Mouse (Mus musculus): Measurements from ENCODE around the gene Tmem131l.
A peak's percentile ranks its signal among the peaks of the same experiment; 100 is the strongest.

Gene Tmem131l

DNA sequence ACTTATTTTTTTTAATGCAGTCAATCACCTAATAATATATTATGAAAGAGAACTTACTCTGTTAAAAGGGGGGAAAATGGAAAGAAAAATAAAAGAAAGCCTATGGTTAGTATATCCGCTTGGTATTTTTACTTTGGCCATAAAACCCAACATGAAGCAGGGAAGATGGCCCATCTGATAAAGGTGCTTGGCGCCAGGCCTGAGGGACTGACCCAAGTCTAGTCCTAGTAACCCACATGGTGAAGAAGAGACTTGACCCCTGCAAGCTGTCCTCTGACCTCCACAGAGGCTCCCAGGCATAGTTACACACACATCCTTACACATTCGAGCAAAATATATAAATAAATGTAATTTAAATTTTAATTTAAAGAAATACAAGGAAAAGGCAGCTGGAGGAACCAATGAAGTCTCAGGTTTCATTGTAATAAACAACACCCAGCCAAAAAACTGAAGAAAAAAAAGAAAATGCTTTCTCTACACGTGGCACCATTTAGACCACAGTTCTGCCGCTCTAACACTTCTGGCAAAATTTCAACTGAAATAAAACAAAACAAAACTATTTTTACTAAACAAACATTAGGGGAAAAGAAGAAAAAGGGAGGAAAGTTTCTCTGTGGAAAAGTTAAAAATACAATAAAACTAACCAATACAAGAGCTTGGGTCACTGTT lies 28.8 kb downstream of the Tmem131l start:
- DNase-seq: no peak

DNA sequence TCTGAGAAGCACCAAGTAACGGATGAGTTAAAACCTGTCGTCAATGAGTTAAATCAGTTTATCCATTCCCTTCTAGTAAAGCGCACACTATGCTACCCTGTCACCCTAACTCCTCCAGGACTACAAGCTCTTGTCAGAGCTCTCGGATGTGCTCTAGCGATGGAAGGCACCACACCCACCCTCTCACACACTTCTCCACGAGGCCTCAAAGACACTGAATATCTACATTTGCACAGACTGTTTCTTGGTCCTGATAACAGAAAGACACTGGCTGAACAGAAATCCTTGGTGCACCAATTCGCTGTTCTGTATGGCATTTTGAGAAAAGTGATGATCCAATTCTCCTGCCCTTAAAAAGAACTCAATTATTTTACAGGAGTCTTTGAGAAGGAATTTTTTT lies 34.0 kb downstream of the Tmem131l start:
- DNase-seq: no peak

DNA sequence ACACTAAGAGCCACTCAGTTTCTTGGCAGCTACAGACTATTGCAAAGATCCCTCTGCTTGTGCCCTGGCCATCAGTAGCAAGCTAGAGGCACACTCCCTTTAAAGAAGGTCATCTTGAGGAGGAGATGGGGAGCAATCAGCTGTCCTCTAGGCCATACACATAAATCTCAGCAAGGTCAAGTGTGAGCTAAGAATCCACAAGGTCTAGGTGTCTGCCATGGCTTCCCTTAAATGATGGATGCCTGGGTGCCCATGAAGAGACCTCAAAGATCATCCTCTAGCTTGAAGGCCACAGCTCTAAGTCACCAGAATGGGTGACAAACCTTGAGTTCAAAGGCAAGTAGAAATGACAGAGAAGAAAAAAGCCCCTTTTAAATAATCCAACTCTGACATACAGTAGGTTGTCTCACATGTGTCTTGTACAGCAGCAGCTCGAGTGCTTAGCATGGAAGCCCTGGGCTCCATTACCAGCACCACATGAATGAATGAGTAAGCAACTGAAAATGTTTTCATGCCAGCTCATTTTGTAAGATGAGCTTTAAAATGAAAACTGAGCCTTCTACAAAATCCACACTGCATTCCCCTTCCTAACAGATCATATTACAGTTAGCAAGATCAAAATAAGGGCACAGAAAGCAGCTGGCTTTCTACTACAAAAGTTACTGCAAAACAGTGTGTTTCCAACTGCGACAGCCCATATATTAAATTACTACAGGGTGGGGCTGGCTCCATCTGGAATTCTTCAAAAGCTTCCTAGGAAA lies 35.5 kb downstream of the Tmem131l start:
- no peak for DNase-seq

DNA sequence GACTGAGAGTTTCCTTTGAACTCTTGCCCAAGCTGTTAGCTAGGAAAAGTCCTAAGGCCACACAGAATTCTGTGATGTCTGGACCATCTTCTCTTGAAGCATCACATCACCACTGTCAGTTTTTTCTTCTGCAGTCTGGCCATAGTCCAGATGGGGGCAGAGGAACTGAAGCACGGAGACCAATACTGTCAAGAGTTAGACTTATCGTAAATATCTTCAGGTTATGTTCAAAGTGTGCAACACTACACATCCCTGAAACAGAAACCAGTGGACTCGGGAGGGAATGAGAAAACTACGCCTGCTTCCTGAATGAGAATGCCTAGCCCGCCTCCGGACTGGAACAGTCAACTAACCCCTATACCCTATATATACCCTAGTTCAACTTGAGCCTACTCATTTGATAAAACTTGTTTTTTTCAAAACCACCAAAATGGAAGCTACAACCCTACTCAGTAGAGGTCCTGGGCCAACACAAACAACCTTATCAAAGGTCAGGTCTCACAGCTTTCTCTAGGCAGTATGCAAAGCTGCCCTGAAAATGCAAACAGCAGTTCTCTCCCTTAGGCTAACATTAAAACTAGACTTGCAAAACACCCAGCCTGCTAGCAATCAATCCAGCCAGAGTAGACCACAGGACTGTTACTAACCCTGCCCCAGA lies 37.4 kb downstream of the Tmem131l start:
- no peak for DNase-seq

DNA sequence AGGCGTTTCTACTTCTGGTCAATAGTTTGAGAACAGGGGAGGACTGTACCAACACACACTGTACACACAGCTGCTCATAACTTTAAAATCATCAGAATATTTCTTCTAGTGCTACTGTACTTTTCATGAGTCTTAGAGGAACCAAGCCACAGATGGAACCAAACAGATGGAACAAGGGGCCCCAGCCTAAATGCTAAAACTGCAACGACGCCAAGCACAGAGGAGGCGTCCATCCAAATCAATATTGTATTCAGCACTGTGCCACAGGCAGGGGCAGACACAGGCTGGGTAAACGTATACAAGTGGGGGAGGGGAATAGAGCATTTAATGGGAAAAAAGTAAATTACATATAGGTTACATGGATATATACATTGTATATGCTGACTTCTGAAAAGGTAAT lies 42.4 kb downstream of the Tmem131l start:
- peak; percentile 49 to 64 for DNase-seq

DNA sequence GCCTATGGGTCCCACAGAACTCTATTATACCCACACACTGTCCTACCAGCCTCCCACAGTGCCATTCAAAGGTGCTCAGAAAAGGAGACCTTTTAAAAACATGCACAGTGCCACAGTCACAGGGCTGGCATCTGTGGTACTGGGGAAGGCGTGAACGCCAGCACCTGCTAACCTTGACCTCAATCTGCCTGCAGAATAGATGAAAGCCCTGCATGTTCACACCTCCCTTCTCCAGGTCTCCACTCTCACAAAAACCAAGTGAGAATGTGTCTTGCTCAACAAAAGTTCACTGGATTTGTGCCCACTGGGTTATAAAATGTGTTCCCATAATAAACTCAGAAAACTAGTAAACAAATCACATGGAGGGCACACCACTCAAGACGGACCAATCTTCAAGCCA lies 42.9 kb downstream of the Tmem131l start:
- peak in 1 of 2 experiments; percentile 38 for DNase-seq

DNA sequence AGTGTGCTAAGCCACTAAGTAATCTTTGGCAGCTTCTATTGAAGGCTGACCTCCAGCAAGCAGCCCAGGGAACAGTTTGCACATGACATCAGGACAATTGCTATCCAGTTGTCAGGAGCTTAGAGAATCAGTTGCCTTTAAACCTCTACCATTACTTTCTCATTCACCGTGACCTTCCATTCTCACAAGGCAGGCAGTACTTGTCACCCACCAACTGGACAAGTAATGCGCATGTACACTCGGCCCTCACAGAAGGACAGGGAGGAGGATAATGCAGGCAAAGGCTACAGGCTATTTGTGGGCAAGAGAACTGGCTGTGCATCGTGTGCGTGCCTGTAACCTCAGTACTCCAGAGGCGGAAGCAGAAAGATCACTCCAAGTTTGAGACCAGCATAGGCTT lies 43.9 kb downstream of the Tmem131l start:
- DNase-seq: no peak

DNA sequence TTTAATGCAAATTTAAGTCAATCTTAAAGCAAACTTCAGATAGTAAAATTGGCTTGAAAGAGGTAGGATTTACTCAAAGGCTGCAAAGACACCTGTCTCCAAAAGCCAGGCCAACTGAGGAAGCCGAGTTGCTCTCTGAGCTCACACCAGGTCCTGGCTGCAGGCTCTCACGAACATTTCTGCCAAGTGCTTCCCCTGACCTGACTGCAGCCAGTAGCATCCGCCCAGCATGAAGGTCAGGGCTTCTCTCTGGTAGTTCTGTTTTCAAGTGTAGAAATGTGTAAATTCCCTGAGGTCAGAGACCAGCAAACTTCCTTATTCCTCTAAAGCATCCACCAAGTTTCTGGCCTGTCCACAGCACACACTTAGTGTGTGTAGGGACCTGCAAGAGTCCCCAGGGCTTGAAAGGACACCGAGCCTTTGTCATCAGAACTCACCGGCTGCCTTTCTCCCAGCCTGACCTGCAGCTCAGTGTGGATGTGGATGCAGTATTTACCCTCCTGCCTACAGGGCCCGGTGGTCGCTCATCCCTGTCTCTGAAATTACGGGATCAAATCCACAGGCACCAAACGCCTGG lies 44.6 kb downstream of the Tmem131l start:
- DNase-seq: peak in 1 of 2 experiments; percentile 67

DNA sequence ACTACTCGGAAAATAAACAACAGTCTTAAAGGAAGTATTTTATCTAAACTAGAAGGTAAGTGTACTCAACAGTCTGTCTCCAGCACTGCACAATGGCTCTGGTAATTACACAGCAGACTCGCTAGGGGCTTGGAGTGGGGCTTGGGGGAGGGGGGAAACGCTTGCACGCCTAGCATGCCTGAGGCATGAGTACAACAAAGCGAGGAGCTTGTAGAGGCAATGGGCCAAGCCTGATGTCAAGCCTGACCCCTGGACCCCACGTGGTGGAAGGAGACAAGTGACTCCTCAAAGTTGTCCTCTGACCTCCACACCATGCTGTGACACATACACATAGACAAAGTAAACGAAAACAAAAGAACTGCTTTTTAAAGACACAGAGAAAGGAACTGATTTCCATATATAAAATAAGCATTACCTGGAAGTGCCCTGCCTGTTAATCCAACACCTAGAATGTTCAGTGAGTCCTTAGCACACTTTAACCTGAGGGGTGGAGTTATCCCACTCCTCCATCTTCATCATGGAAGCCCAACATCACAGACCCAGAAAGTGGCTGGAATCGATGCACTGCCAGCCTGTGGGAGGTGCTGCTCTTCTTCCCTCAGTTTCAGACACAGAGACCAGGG lies 45.6 kb downstream of the Tmem131l start:
- peak in 1 of 2 experiments; percentile 53 for DNase-seq

DNA sequence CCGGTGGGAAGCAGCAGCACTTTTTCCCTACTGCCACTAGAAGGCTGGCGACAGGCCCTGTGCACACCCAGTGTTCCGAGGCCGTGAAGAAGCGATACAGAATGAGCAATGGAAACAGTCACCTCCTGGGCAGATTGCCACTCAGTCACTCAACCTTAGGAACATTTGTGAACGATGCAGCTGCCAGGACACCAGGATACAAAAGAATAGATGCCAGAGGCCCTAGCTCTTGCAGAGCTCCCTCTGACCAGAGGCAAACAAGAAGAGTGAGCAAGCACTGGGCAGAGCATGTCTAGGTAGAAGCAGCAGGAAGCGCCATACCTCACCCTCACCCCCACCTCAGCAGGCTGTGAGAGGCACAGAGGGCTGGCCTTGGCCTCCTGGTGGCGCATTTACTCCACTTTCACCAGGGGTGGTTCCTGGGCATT lies 46.9 kb downstream of the Tmem131l start:
- peak; percentile 91 to 95 for DNase-seq

DNA sequence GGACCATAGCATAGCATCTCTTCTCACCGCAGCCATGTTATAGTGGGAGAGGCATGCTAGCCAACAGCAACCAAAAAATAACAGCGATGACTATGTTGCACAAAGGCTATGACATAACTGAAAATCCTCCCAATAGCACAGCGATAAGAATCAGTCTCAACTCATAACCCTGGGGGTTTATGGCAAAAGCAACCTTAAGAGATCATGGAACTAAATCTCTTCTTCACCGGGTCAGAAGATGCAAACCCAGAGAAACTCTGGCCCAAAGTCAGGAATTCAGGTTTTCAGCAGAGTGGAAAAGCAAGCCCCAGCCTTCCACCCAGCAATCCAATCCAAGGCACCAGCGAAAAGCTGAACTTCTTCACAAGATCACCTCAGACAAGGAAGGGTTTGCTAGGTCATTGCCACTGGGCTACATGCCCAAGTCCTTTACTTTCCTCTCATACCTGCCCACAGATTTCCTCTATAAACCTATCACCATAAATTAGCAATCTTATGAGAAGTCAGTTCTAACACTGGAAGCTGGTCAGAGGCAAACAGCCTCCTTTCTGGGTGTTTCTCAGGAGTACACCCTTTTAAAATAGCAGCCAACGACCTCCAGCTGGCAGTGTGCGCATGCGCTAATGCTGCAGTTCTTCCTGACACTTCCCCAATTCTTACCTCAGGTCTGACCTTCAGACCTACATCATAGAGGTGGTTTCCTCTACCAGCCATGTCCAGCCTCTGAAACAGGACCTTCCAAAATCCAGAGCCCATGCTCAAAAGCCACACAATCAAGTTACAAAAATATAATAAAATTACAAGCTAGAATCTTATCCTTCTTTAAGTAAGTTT lies 48.1 kb downstream of the Tmem131l start:
- DNase-seq: no peak

DNA sequence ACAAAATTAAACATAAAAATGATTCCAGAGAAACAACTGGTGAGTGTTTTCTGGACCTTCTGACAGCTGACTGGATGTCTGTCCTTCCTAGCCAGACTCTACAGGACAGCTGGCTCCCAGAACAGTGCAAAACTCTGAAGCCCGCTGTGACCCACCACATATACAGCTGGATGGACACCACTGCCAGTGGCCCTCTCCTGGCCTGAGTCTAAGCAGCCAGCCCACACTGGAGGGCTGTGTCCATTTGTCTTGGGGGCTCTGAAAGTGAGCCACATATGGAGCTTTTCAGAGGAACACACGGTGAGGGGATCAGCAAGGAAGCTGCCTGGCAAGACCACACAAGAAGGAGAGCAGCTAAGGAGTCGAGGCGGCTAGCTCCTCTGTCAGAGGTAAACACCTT lies 51.8 kb downstream of the Tmem131l start:
- DNase-seq: no peak

DNA sequence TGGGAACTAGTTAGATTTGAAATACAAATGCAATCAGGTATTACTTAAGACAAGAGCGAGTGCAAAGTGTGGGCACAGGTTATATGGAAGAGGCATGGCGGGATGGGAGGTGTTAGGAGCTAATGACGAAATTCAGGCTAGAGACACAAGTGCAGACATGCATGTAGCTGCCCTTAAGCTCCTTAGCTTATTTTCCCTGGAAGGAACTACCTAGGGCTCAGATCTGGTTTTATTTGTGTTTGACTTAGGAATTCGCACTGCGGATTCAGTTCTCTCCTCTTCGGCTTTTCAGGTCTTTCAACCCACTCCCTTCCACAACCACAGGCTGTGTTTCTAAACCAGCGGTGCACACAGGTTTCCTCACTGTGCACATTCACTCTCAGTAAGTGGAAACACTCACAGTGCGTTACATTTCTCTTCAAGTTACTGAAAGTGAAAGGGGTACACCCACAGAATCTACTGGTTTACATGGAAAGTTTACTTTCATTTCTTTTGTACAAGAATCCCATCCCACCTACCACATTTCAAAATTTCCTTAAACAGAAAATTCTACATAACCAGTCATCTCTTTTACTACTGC lies 52.4 kb downstream of the Tmem131l start:
- DNase-seq: no peak

DNA sequence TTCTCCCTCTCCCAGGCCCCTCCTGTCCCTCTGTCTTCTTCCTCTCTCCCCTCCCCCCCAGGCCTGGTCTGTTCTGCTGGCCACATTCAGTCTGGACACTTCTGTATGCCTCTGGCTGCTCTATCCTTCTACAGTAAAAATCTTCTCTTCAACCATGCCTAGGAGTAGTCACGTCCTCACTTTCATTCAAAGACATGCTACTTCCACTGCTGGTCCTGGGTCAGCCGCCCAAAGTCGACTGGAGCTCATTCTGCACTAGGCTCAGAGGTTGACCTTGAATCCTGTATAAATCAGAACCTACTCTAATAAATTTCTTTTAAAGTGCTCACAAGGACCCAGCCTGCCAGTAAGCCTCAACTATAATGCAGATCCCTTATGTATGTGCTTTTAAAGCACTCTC lies 53.2 kb downstream of the Tmem131l start:
- DNase-seq: no peak

DNA sequence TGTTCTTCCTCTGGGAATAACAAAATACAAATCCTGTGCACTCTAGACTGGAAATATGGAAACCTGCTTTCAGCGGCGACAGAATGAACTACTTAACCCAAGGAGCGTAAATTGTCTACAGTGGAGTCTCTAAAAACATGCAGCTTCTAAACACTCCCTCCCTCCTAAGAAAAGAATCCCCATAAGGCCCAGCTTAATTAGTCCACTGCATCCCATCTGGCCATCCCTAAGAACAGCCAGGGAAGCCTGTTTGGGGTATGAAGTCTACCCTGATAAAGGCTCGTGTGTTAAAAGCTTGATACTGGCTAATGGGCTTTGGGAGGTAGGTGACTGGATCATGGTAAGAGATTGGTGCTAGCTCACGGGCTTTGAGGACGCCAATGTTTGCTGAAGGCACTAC lies 54.5 kb downstream of the Tmem131l start:
- DNase-seq: no peak

DNA sequence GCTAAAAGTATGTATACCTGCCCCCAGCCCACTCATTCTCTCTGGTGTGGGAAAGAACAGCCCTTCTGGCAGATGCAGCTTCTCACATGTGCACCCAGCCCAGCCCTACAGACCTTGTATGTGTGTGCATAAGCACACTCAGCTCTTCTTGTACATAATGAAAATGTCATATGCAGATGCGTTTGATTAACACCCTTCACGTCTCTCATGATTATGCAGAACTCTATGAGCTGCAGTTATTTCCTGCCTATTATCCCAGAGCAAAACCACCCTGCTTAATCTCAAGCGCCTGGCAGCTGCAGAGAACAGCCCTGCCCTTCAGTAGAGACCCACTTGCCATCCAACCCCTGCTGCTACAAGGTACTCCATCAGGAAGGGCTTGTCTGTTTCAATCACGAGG lies 55.6 kb downstream of the Tmem131l start:
- DNase-seq: no peak

DNA sequence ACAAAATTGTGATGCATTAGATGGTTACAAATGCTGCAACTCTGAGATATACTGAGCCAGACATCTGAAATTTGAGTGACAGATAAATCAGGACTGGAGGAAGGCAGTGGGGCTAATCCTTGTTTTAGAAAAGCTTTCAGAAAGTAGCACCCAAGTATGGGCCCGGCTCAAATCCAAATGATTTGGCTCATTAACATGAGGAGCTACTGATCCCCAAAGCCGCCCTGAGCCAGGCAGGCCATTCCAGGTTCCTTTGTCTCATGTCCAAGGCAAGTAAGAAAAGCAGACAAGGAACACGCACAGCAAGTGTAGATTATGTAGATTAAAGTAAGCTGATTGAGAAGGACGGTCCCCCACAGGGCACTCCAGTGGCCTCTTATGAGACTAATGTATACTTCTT lies 57.2 kb downstream of the Tmem131l start:
- DNase-seq: no peak

DNA sequence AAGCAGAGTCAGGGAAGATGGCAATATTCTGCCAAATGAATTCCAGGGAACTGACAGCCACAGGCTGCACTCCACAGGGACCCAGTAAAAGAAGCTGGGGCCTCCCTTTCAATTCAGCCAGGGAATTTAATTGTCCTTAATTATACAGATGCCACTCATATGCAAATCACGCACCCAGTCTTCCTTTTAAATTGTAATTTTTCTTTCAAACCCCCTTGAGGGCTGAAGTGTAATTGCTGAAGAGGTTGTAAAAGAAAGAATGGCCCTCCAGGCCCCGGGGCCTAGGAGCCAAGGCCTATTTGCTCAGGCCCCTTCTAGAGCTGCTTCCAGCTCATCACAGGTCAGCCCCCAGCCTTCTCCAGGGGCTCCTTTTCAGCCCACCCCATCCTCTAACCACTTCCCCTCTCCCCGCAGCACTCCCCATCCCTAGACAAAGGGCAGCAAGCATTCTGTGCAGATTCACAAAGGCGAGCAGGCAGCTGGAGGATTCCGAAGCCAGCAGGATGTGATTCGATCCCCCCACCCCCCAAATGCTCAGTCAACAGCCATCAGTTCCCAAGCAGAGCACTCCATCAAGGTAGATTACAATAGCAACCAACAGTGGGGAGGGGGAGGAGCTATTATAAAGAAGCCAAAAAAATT lies 59.6 kb downstream of the Tmem131l start:
- DNase-seq: peak in 1 of 2 experiments; percentile 25

DNA sequence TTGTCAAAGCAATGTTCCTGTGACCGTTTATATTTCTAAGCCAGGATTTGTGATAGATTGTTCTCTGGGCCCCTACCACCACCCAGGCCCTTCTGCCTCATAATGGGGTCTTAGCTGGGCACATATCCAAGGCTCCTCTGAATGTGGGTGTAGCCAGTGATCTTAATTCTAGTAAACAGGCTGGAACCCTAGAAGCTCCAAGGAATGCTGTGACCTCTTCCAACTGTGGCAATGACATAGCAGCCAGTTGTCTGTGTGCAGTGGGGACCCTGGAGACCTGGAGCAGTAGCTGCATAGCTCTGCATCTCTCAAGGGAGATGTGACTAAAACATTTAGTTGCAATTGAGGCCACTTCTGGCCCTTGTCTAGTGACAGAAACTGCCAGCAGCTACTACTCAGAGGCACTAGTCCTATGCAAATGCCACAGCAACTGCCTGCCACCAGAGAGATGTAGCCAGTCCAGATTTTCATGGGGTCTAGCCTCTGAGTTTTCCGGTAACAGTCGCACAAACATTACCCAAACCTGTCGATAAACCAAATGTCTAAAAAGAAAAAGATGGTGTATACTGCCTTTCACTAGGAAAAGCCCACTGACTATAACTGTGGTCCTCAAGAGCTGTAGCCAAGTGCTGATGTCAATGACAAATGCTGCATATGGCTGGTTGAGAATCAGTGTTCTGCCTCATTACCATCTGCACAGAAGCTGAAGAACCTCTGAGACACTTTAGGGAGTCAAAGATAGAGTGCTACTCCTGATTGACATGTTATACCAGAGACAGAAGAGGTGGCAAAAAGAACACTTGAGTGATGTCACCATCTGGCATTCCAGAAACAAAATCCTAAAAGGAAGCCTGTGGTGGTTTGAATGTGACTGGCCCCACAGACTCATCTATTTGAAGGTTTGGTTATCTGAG lies 61.2 kb downstream of the Tmem131l start:
- DNase-seq: no peak

DNA sequence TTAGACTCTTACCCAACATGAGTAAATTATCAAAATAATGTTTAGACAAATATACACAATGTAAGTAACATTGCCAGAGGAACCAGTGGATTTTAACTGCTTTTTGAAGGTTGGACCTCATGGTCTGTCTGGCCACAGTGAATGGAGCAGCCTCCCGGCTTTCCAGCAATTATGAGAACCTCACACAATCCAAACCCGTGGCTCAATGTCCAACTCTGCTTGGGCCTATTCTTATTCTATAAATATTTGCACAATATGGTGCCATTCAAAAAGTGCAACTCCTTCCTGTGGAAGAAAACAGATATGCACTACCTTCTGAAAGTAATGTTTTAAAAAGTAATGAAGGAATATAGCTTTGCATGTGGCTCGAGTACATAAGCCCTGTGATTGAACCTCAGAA lies 62.2 kb downstream of the Tmem131l start:
- no peak for DNase-seq

Data from cerebellum, postnatal 10 days (tissue).